Mouse (Mus musculus) gastrocnemius, adult 18-20 months (tissue): ENCODE measurements around the gene Rhbdl1. TPM values are rescaled to one million over a fixed set of nuclear protein-coding genes. Genes with fewer than 3 reads are reported as not detected.

Experiments
- DNase-seq: peaks from one replicate; pipeline ENCODE4 v3.0.0; 2021; ENCODE audit warnings: low spot score
- total RNA-seq, 2 experiments: library from RNA; stranded (reverse); gene quantifications; 2 replicates each; pipeline ENCODE4 v1.2.3; 2021

Gene Rhbdl1
- total RNA-seq, 2 experiments from 2014 or later, result 10.7 to 14.7 TPM

GRCm38 (mm10) chr17:25841117-25841880 lies 4.2 kb upstream of the Rhbdl1 start, which contains the start of gene Gm20683:
TSS of gene Gm20683 (minus strand) at chr17:25841763.
- DNase-seq, result no peak

DNA sequence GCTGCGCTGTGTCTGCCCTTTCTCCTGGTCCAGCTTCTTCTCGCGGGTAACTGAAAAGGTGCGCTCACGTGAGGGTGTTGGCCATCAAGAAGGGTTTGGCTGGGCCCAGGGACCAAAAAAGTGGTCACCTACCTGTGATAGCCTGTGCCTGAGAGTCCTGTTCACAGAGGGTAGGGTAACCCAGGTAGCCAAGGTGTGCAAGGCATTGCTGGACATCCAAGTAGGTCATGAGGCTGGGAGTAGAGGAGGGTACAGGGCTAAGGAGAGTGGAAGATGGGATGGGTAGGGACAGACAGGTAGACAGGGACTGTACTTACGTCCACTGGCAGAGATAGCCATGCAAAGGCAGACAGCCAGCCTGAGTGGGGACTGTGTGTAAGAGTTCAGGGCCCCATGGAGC lies 3.4 kb upstream of the Rhbdl1 start:
- no peak for DNase-seq

GRCm38 (mm10) chr17:25839455-25840235 lies 2.5 kb upstream of the Rhbdl1 start:
- DNase-seq, result no peak

- no peak for DNase-seq
Measured at GRCm38 (mm10) chr17:25838904-25839303, 1.8 kb upstream of the Rhbdl1 start.

DNA sequence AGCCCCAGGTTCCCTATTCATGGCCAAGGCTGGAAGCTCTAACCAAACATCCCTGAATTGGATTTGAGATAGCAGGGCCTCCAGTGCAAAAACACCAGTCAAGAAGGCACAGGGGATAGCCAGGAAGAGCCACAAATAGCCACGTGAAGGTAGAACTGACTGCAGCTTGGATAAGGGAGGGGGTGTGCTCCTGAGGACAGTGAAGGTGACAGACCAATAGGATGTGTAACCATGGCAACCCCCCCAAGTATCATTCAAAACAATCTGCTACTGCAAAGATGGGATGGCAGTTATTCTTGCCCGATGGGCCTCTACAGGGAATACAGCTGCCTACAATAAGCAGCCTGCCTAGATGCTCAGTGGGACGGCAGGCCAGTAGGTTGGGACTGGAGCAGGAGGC lies 438 bp upstream of the Rhbdl1 start:
- DNase-seq, result no peak

DNA sequence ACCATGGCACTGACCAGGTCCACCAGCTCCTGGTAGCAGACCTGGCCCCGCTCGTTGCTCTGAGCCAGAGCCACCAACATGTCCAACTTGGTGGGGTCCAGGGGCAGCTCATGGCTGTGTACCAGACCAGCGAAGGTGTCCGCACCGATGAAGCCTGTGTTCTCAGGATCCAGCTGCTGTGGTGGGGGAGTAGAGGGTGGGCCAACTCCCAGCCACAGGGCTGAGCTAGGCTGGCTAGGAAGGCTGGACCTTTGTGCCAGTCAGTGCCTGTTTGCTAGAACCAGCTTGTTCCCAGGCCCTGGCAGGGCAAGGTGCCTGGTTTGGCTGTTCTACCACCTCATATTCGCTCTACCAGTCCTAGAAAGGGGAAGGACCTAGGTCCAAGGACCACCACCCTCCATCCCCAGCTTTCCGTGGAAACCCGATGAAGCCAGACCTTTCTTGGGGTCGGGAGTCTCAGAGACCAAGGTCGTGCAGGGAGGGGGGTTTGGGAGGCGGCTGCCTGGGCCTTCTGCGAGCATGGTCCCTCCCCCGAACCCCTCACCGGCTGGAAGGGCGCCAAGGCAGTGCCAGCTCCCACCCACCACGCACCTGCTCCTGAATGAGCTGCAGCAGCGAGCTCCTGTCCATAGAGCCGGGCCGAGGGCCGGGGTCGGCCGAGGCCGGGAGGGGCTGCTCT lies 559 bp downstream of the Rhbdl1 start:
- peak; percentile 42 for DNase-seq

DNA sequence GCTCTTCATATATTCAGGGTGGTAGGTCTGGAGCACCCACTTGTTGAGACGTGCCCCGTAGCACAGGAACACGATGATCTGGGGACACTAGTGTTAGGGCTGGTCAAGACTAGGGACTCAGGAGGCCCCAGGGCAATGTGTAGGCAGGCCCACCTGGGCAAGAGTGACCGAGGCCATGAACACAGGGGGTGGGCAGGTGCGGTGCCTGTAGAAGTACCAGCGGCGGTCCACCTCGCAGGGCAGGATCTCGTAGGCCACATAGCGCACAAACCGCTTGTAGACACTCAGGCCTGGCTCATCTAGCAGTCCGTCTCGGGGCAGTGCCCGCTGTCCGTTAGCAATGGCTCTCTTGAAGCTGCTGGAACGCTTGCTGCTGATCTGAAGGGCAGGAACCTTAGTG lies 1.3 kb downstream of the Rhbdl1 start:
- no peak for DNase-seq

- no peak for DNase-seq
Measured at GRCm38 (mm10) chr17:25835301-25835700, 1.8 kb downstream of the Rhbdl1 start.

DNA sequence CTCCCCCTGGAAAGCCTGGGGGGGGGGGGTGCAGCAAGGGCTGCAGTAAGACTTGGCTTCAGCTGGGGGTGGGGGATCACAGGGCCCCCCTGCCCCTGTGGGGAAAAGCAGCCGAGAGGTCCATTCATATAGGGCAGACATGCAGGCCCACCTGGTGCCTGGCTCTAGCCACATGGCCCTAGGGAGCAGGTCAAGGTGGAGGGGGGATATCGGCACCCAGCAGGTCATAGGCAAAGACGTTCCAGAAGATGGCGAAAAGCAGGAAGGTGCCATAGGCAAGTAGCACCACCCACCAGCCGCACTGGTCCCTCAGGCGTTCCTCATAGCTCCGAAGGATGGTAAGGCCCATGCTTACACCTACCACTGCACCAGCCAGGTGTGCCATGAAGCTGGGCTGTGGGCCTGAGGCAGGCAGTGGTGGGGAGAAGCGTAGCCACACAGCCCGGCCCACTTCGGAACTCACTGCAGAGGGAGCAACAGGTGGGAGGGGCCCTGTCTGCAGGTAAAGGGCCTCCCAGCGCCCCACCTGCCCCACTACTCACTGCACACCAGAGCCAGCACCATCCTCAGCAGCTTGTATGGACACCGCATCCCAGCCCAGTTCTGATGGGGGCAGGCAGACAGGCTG lies 2.4 kb downstream of the Rhbdl1 start:
- no peak for DNase-seq

- no peak for DNase-seq
Measured at GRCm38 (mm10) chr17:25833961-25834594, 3.0 kb downstream of the Rhbdl1 start.

DNA sequence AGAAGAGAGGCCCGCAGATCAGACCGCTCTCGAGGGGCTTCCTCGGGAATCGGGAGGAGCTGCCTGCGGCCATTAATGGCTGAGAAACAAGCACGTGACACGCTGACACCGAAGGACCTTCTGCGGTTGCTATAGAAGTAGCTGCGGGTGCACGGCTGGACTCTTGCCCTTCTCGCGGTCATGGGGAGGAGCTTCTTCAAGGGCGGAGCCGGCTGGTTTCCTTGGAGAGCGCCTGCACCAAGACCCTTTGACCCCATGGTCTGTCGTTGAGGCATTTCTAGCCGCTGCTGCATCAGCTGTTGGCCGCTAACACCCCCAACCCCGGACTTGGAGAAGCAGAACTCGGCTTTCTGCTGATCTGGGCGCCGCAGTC lies 3.8 kb downstream of the Rhbdl1 start, which contains the start of gene Stub1:
Gene Stub1, minus strand, starts transcription at position 114 of the 373 bp plus-strand sequence.
- DNase-seq, result peak; percentile 96

- peak; percentile 100 for DNase-seq
Measured at GRCm38 (mm10) chr17:25832436-25833290, 4.4 kb downstream of the Rhbdl1 start.

DNA sequence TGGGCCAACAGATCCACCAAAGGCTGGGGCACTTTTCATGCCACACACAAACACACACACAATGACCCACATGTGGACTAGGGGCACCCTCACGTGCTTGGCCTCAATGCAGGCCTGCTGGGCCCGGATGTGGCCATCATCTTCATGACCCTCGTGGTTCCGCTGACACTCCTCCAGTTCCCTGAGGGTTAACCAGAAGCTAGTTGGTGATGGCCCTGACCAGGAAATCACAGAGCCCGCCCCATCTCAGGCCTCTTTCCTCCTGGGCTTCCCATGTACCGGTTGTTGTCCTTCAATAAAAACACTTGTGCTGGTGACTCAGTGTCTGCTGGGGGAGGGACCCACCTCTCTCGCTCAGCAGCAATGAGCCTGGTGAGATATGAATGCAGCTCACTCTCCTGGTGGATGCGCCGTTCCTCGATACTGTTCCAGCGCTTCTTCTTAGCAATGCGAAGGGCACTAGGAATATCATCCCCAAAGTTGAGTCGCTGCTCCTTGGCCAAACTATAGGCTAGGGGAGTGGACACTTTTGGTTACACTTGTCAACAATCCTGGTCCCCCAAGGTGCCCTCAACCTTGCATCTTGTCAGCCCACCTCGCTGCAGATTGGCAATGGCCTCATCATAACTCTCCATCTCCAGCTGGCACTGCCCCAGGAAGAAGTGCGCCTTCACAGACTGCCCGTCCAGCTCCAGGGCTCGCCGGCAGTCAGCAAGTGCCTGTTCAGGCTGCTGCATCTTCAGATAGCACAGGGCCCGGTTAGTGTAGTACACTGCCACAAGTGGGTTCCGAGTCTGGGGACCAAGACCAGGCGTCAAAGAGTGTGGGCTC lies 5.4 kb downstream of the Rhbdl1 start:
- DNase-seq, result no peak

GRCm38 (mm10) chr17:25830806-25831431 lies 6.2 kb downstream of the Rhbdl1 start:
- no peak for DNase-seq

DNA sequence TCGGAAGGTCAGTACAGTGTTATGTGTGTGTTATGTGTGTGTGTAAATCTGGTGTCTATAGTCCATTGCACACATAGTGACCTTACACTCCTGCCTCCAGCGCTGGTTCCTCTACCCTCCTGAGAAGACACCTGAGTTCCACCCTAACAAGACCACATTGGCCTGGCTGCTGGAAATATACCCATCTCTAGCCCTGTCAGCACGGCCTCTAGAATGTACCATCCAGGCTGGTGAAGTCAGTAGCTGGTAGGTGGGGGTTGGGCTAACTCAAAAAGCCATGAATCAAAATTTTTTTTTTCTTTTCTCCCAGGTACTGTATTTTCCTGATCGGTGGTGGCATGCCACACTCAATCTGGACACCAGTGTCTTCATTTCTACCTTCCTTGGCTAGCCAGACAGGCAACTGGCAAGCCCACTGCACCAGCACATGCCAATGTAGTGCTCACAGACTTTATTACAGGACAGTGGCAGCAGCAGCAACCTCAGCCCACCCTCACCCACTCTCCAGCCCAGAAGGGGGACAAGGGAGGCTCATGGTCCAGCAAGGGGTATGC lies 6.8 kb downstream of the Rhbdl1 start:
- no peak for DNase-seq

- DNase-seq, result no peak
Measured at GRCm38 (mm10) chr17:25829558-25830017, 7.5 kb downstream of the Rhbdl1 start.

- peak; percentile 70 for DNase-seq
Measured at GRCm38 (mm10) chr17:25828712-25829557, 8.2 kb downstream of the Rhbdl1 start, which contains the start of gene Jmjd8. TSS of gene Jmjd8 (plus strand) at chr17:25828867.
